Mouse (Mus musculus): ENCODE data around the gene Nup188.

The Nup188 gene

DNA sequence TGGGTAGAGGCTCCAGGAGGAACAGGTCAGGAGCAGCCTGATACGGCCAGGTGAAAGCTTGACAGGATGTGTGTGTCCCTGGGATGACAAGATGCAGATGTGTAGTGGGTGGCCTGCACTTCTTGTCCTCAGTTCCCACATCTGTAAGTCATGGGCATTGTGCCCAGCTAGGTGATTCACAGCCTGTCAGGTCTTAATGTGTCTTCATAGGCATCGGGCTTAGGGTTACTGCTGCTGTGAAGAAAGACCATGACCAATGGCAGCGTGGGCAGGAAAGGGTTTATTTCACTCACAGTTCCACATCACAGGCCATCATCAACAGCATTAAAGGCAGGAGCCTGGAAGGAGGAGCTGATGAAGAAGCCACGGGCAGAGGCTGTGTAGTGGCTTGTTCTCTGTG, 99.4 kb downstream of the Nup188 start:
- no peak for DNase-seq (ENCODE audit: low spot score in 2 of 2)

- no peak for DNase-seq (ENCODE audit: low spot score in 2 of 2)
These were observed 100.7 kb downstream of the Nup188 start for GRCm38 (mm10) chr2:30386913-30387312.

DNA sequence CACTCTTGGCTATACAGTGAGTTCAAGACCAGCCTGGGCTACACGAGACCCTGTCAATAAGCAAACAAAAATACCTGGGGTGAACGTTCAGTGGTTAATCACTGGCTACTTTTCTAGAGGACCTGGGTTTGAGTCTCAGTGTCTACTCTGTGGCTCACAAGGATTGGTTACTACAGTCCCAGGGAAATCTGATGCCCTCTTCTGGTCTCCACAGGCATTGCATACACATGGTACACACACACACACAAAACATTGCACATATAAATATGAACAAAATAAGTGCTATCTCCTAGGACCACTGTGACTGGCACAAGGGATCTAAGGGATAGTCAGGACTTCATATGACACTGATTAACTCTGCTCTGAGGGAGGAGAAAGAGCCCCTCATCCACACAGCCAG, 102.8 kb downstream of the Nup188 start:
- DNase-seq (ENCODE audit: low spot score in 2 of 2): no peak

DNA sequence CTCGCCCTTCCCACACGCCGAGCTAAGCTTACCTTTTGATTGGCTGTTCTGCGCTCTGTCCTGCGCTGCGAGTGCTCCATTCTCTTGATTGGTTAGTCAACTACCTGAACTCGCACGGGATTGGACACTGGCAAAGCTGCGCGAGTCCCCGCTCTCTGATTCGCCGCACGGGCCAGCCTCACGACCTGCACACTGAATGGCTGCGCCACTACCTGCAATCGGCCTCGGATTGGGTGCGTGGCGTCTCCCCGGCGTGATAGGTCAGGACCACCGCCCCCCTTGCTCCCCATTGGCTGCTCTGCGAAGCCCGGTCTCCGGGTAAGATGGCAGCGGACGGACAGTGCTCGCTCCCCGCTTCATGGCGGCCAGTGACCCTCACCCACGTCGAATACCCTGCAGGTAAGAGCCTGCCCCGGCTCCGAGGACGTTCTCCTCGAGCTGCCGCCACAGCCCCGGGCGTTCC, 105.9 kb downstream of the Nup188 start, which contains the start of gene Dolpp1:
Gene Dolpp1, plus strand, starts transcription at position 141 of the 463 bp plus-strand sequence.
- peak; percentile 98 for DNase-seq (ENCODE audit: low spot score in 2 of 2)

DNA sequence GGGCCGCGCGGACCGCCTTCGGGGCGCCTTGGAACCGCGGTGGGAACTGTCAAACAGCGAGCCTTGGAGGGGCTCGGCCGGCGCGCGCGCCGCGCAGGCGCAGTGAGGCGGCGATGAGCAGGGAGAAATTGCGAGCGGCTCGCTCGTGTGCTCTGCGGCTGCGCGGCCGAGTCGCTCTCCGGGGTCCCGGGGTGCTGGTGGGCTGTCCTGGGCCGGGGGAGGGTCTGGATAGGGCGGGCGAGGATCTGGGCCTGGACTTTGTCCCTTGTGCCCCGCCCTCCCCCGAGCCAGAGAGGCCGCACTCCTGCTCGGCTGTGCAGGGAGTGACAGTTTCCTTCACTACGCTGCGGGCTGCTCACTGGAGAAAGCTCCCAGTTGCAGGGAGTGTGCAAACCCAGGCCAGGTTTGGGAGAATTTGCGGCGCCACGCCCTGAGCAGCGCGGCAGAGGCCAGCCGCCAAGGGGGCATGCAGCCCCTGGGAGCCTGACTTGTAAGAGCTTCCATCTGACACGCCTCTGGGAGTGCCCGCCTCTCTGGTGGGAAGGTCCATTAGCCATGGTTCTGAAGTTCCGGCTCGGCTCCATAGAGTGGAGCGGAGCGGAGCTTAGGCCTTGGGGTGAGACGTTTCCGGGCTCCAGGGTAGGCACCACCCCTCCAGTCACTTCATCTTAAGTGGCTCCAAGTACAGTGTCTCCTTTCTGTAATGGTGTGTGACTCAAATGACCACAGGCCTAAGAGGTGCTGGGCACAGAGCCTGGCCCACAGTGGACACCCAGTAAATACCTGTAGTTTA, 106.6 kb downstream of the Nup188 start:
- peak; percentile 37 to 51 for DNase-seq (ENCODE audit: low spot score in 2 of 2)

DNA sequence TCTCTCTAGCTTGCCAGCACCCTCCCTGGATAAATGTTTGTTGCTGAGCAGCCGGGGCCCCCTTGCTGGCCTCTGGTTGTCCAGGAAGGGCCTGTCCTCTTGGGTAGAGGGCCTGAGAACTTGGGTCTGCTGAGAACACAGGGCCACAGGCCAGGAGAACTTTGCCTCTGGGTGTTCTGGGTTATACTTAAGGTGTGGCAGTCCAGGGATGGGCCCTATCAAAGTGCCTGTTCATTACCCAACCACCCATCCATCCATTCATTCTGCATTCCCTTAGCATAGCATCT, 107.1 kb downstream of the Nup188 start:
- DNase-seq (ENCODE audit: low spot score in 2 of 2): no peak

Data from spleen, postnatal 36 days (tissue).